Mouse (Mus musculus): ENCODE data around the gene Krtap4-8.
"Not testable (repeated sequence)": the region's sequence is repeated elsewhere in the genome, so short reads cannot be mapped to it uniquely, and the experiment has no call there.

Krtap4-8 gene

DNA sequence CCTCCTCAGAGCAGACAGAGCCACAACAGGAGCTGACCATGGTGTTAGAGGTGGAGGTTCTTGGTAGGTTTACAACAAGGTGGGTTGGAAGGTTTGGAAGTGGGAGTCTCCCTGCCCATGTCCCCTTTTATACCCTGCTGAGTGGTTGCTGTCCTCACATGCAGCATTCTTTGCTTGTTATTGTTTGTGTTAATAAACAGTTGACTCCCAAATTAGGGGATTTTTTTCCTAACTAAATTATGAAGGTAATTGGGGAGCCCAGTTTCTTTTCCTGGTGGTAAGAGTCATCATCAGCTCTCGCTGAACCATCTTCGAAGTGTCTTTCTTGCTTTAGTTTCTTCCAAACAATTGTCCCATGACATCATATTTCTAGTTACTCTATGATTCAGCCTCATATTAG is at the start of gene Krtap4-8:
Gene Krtap4-8 (minus strand): TSS at position 101 of the 400 bp plus-strand sequence.
- no peak for DNase-seq (ENCODE audit: low read depth in 1 of 2, low spot score in 2 of 2)

GRCm38 (mm10) chr11:99815566-99815965 is 35.1 kb upstream of the Krtap4-8 start, which contains the start of gene Gm11564:
TSS of gene Gm11564 (minus strand) at chr11:99815666.
- not testable (repeated sequence) for DNase-seq (ENCODE audit: low read depth in 1 of 2, low spot score in 2 of 2)

- not testable (repeated sequence) for DNase-seq (ENCODE audit: low read depth in 1 of 2, low spot score in 2 of 2)
Observed at GRCm38 (mm10) chr11:99809792-99810191, 29.3 kb upstream of the Krtap4-8 start, which contains the start of gene Krtap4-13. TSS of gene Krtap4-13 (minus strand) at chr11:99809892.

- DNase-seq (ENCODE audit: low read depth in 1 of 2, low spot score in 2 of 2): not testable (repeated sequence)
Observed at GRCm38 (mm10) chr11:99804346-99804745, 23.8 kb upstream of the Krtap4-8 start, which contains the start of gene Gm11554. TSS of gene Gm11554 (minus strand) at chr11:99804446.

DNA sequence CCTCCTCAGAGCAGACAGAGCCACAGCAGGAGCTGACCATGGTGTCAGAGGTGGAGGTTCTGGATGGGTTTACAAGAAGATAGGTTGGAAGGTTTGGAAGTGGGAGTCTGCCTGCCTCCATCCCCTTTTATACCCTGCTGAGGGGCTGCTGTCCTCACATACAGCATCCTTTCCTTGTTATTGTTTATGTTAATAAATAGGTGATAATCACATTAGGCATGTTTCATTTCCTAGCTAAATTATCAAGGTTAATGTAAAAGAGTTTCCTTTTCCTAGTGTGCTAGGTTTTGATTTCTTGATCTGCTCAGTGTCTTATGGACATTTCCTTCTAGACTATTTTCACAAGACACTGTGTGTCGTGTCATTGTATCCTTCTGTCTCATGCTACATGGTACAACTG is 18.3 kb upstream of the Krtap4-8 start, which contains the start of gene Gm11569:
Gene Gm11569 (minus strand): TSS at position 101 of the 400 bp plus-strand sequence.
- not testable (repeated sequence) for DNase-seq (ENCODE audit: low read depth in 1 of 2, low spot score in 2 of 2)

- no peak for DNase-seq (ENCODE audit: low read depth in 1 of 2, low spot score in 2 of 2)
Observed at GRCm38 (mm10) chr11:99793367-99793766, 12.9 kb upstream of the Krtap4-8 start, which contains the start of gene Gm11596. TSS of gene Gm11596 (minus strand) at chr11:99793467.

- DNase-seq (ENCODE audit: low read depth in 1 of 2, low spot score in 2 of 2): not testable (repeated sequence)
Observed at GRCm38 (mm10) chr11:99784900-99785299, 4.4 kb upstream of the Krtap4-8 start, which contains the start of gene Krtap4-9. TSS of gene Krtap4-9 (plus strand) at chr11:99785200.

GRCm38 (mm10) chr11:99778401-99778800 is 2.1 kb downstream of the Krtap4-8 start:
- no peak for DNase-seq (ENCODE audit: low read depth in 1 of 2, low spot score in 2 of 2)

- DNase-seq (ENCODE audit: low read depth in 1 of 2, low spot score in 2 of 2): not testable (repeated sequence)
Observed at GRCm38 (mm10) chr11:99772813-99773212, 7.7 kb downstream of the Krtap4-8 start, which contains the start of gene Gm11595. TSS of gene Gm11595 (minus strand) at chr11:99772913.

GRCm38 (mm10) chr11:99768410-99768809 is 12.1 kb downstream of the Krtap4-8 start:
- DNase-seq (ENCODE audit: low read depth in 1 of 2, low spot score in 2 of 2): no peak

DNA sequence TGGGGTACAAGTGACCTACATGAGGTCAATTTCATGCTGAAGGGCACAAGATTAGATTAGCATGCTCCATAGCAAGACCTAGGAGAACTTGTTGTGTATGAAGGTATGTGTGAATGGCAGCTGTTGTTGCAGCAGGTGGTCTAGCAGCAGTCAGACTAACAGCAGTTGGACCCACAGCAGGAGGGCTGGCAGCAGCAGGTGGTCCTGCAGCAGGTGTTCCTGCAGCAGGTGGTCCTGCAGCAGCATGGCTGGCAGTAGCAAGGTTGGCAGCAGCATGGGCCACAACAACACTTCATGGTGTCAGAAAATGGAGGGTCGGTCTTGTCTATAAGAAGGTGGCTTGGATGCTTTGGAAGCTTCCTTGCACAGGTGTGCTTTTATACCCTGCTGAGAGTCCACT is 21.6 kb downstream of the Krtap4-8 start:
- no peak for DNase-seq (ENCODE audit: low read depth in 1 of 2, low spot score in 2 of 2)

- no peak for DNase-seq (ENCODE audit: low read depth in 1 of 2, low spot score in 2 of 2)
Observed at GRCm38 (mm10) chr11:99743985-99744384, 36.5 kb downstream of the Krtap4-8 start.

DNA sequence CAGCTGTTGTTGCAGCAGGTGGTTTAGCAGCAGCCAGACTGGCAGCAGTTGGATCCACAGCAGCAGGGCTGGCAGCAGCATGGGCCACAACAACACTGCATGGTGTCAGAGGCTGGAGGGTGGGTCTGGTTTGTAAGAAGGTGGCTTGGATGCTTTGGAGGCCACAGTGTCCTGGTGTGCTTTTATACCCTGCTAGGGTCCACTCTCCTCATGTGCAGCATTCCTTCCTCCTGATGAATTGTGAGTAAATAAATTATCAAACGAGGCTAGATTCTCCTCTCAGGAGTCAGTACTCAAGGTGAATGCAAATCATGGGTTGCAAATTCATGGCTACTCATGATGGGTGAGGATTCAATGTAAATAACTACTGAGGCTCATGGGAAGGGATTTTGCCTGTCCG is 46.3 kb downstream of the Krtap4-8 start, which contains the start of gene Gm14180:
Gene Gm14180 (minus strand): TSS at position 101 of the 400 bp plus-strand sequence.
- no peak for DNase-seq (ENCODE audit: low read depth in 1 of 2, low spot score in 2 of 2)
